Mouse (Mus musculus): Measurements from ENCODE around the gene Mrpl47. TPM values are rescaled to one million over a fixed set of nuclear protein-coding genes. Genes with fewer than 3 reads are reported as not detected.
A peak's percentile ranks its signal among the peaks of the same experiment; 100 is the strongest.

The Mrpl47 gene
- polyA plus RNA-seq, 1 experiment from 2014 or later: 41.7 TPM

DNA sequence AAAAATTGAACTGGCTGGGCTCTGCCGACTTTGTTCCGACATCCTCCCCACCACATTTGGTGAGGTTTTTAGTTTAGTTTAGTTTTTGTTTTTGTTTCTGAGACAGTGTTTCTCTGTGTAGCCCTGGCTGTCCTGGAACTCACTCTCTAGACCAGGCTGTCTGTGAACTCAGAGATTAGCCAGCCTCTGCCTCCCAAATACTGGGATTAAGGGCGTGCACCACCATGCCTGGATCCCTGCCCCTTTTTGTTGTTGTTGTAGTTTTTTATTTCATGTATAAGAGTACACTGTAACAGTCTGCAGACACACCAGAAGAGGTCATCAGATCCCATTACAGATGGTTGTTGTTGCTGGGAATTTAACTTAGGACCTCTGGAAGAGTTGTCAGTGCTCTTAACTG, 47.4 kb downstream of the Mrpl47 start:
- Histone ChIP-seq H3K4me2 (ENCODE audit: low read length) (no peak overlapping the region), H3K4me1 (replicated peaks; ENCODE audit: insufficient read depth, low read length) (no peaks in the 10 kb centered on the region), H3K9ac (ENCODE audit: low read depth, low read length) (no peak overlapping the region), H3K27ac (no peak overlapping the region), H3K4me3 (replicated peaks; ENCODE audit: low read depth, low read length) (no peak overlapping the region), H3K9me3 (replicated peaks; ENCODE audit: low read length) (no peaks in the 10 kb centered on the region), H3K36me3 (ENCODE audit: insufficient read depth, low read length) (no peaks in the 10 kb centered on the region), H3K27me3 (ENCODE audit: insufficient read depth, low read length) (no peaks in the 10 kb centered on the region)
- 82% methylated on average over 3 of the region's 3 CpGs for WGBS
- no peak for TF ChIP-seq CTCF (IDR thresholded peaks at IDR 0.05; ENCODE audit: low read depth)
- ATAC-seq (replicated peaks; ENCODE audit: low FRiP score, low read depth) (no peak), DNase-seq (ENCODE audit: low spot score) (no peak)

DNA sequence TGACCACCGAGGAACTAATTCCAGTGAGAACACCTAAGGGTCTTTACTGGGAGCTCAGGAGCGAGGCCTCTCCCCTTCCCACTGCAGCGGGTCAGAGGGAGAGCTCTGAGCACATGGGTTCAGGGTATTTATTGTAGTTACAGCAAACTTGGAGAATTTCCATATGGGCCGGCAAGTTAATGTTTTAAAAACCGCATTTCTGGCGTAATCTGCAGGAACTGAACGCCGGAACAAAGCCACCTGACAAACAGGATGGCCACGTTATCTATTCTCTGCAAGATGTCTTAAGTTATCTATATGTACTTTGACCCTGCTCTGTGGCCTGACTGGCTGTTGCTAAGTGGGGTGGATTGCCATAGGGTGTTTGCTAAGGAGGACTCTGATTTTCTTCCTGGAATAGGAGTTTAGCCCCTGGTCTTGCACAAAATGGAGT, 47.8 kb downstream of the Mrpl47 start:
- Histone ChIP-seq H3K4me3 (replicated peaks; ENCODE audit: low read depth, low read length) (no peak overlapping the region), H3K4me1 (replicated peaks; ENCODE audit: insufficient read depth, low read length) (no peaks in the 10 kb centered on the region), H3K36me3 (ENCODE audit: insufficient read depth, low read length) (no peaks in the 10 kb centered on the region), H3K27ac (no peak overlapping the region), H3K9me3 (replicated peaks; ENCODE audit: low read length) (no peaks in the 10 kb centered on the region), H3K4me2 (ENCODE audit: low read length) (no peak overlapping the region), H3K27me3 (ENCODE audit: insufficient read depth, low read length) (no peaks in the 10 kb centered on the region), H3K9ac (ENCODE audit: low read depth, low read length) (no peak overlapping the region)
- WGBS: 69% methylated on average over 9 of the region's 9 CpGs
- DNase-seq (ENCODE audit: low spot score) (no peak), ATAC-seq (replicated peaks; ENCODE audit: low FRiP score, low read depth) (no peak)
- no peak for TF ChIP-seq CTCF (IDR thresholded peaks at IDR 0.05; ENCODE audit: low read depth)

DNA sequence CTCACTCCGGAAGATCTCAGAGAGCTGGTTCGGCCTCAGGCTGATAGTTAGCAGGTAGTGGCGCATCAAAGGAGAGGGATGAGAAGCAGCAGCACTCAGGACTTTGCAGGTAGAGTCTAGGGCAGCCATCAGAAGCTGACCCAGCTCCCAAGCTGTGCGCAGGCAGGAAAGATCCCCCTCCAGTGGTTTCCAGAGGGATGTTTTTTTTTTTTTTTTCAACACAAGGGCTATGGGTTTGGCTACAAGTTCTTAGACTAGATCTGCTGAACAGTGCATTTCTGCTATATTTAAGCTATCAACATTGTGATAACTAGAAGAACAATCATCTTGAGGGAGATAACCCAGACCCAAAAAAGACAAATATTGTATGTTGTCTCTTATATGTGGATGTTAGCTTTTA, 50.2 kb downstream of the Mrpl47 start:
- Histone ChIP-seq H3K9me3 (replicated peaks; ENCODE audit: low read length) (no peaks in the 10 kb centered on the region), H3K4me2 (ENCODE audit: low read length) (no peak overlapping the region), H3K4me3 (replicated peaks; ENCODE audit: low read depth, low read length) (no peak overlapping the region), H3K9ac (ENCODE audit: low read depth, low read length) (no peak overlapping the region), H3K36me3 (ENCODE audit: insufficient read depth, low read length) (no peaks in the 10 kb centered on the region), H3K27me3 (ENCODE audit: insufficient read depth, low read length) (no peaks in the 10 kb centered on the region), H3K4me1 (replicated peaks; ENCODE audit: insufficient read depth, low read length) (no peaks in the 10 kb centered on the region), H3K27ac (no peak overlapping the region)
- 27% methylated on average over 4 of the region's 4 CpGs for WGBS
- no peak for ATAC-seq (replicated peaks; ENCODE audit: low FRiP score, low read depth)
- DNase-seq (ENCODE audit: low spot score): peak; percentile 2
- TF ChIP-seq CTCF (IDR thresholded peaks at IDR 0.05; ENCODE audit: low read depth): peak; percentile 38; the same call in 1 of the 2 replicates

DNA sequence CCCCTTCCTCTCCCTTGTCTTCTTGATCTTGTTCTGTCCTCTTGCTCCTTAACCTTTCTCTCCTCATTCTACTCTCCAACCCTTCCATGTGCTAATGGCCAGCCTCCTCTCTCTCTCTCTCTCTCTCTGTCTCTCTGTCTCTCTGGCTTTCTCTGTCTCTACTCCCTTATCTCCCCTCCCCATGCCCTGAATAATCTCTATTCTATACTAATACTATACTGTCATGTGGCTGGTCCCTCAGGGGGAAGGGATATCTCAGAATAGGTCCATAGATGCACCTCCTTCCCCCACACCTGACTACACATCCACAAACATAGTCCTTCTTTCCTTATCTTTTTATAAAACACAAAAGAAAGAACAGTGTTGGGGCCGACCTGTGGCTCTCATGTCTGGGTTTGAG, 50.9 kb downstream of the Mrpl47 start:
- 74% methylated on average over 1 of the region's 1 CpGs for WGBS
- DNase-seq (ENCODE audit: low spot score) (no peak), ATAC-seq (replicated peaks; ENCODE audit: low FRiP score, low read depth) (no peak)
- Histone ChIP-seq H3K9ac (ENCODE audit: low read depth, low read length) (no peak overlapping the region), H3K36me3 (ENCODE audit: insufficient read depth, low read length) (no peaks in the 10 kb centered on the region), H3K4me3 (replicated peaks; ENCODE audit: low read depth, low read length) (no peak overlapping the region), H3K4me1 (replicated peaks; ENCODE audit: insufficient read depth, low read length) (no peaks in the 10 kb centered on the region), H3K9me3 (replicated peaks; ENCODE audit: low read length) (no peaks in the 10 kb centered on the region), H3K27me3 (ENCODE audit: insufficient read depth, low read length) (no peaks in the 10 kb centered on the region), H3K4me2 (ENCODE audit: low read length) (no peak overlapping the region), H3K27ac (no peak overlapping the region)
- no peak for TF ChIP-seq CTCF (IDR thresholded peaks at IDR 0.05; ENCODE audit: low read depth)

DNA sequence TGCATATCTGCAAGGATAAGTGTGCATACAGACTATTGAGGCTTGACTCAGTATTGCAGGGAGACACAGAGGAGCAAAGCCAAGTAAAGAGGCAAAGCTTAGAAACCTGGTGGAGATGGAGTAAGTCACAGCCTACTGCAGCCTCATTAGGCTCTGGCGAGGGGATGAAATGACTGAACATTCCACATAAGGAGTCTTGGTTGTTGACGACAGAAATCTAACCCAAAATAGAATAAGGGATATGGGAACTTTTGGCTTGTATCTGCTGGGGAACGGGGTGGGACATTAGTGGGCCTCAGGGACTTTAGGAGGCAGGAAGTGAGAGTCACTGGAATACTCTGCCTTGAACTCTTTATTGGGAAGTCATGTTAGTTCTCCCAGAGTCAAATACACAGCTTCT, 52.8 kb downstream of the Mrpl47 start:
- Histone ChIP-seq H3K4me3 (replicated peaks; ENCODE audit: low read depth, low read length) (no peak overlapping the region), H3K36me3 (ENCODE audit: insufficient read depth, low read length) (no peaks in the 10 kb centered on the region), H3K9ac (ENCODE audit: low read depth, low read length) (no peak overlapping the region), H3K4me2 (ENCODE audit: low read length) (no peak overlapping the region), H3K27ac (no peak overlapping the region), H3K4me1 (replicated peaks; ENCODE audit: insufficient read depth, low read length) (no peaks in the 10 kb centered on the region), H3K9me3 (replicated peaks; ENCODE audit: low read length) (no peaks in the 10 kb centered on the region), H3K27me3 (ENCODE audit: insufficient read depth, low read length) (no peaks in the 10 kb centered on the region)
- DNase-seq (ENCODE audit: low spot score): no peak
- no peak for ATAC-seq (replicated peaks; ENCODE audit: low FRiP score, low read depth)
- no peak for TF ChIP-seq CTCF (IDR thresholded peaks at IDR 0.05; ENCODE audit: low read depth)
- 72% methylated on average over 3 of the region's 3 CpGs for WGBS

DNA sequence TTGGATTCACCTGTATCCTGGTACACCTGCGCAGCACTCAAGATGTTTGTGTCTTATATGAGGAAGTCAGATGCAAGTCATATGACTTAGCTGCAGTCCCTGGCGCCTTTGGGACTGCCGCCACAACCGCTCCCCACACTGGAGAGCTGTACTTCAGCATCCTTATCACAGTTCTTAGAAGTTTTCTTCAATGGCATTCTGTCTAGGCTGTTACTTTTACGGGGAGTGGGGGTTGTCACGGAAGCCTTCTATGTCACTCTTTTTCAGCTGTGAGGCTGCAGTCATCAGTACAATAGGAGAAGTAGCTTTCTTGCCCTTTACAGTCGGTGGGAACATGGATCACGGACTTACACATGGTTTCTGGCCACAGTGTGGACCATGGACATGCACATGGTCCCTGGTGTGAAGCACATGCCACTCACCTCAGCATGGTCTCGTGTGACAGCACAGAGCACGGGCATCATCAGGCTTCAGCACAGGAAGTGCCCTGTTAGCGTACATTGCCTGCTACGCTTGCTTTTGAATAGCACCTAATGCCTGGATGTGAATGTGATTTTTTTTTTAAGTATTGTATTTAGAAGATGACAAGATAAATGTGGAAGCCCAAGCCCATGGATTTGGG, 54.4 kb downstream of the Mrpl47 start:
- no peaks in the 10 kb centered on the region for H3K36me3 ChIP-seq (ENCODE audit: insufficient read depth, low read length)
- DNase-seq (ENCODE audit: low spot score) (no peak), ATAC-seq (replicated peaks; ENCODE audit: low FRiP score, low read depth) (no peak)
- no peak for TF ChIP-seq CTCF (IDR thresholded peaks at IDR 0.05; ENCODE audit: low read depth)
- no peak overlapping the region for H3K9ac ChIP-seq (ENCODE audit: low read depth, low read length)
- no peaks in the 10 kb centered on the region for H3K9me3 ChIP-seq (replicated peaks; ENCODE audit: low read length)
- no peak overlapping the region for H3K4me3 ChIP-seq (replicated peaks; ENCODE audit: low read depth, low read length)
- no peak overlapping the region for H3K4me2 ChIP-seq (ENCODE audit: low read length)
- no peaks in the 10 kb centered on the region for H3K27me3 ChIP-seq (ENCODE audit: insufficient read depth, low read length)
- WGBS: 79% methylated on average over 11 of the region's 12 CpGs
- no peaks in the 10 kb centered on the region for H3K4me1 ChIP-seq (replicated peaks; ENCODE audit: insufficient read depth, low read length)
- H3K27ac ChIP-seq: no peak overlapping the region

DNA sequence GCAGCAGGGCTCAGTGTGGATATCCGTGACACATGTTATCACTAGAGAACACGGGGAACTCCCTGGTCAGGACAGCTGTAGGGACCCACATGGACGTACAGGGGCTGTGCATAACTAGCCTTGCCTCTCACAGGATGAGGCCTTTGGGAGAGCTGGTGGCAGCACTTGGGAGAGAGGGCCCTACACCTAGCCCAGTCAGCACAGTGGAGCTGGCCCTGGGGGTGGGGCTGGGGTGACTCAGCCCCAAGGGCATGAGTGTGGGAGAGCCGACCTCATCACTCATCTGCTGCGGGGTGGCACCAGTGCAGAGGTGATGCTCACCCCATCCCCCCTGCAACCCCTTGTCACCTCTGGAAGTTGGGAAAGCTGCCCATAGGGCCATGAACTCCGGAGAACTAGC, 61.0 kb downstream of the Mrpl47 start:
- WGBS: 66% methylated on average over 6 of the region's 6 CpGs
- TF ChIP-seq CTCF (IDR thresholded peaks at IDR 0.05; ENCODE audit: low read depth): no peak
- no peaks in the 10 kb centered on the region for H3K27me3 ChIP-seq (ENCODE audit: insufficient read depth, low read length)

More for the DNA sequence above, 61.0 kb downstream of the Mrpl47 start:
- DNase-seq (ENCODE audit: low spot score) (no peak), ATAC-seq (replicated peaks; ENCODE audit: low FRiP score, low read depth) (no peak)
- Histone ChIP-seq H3K4me2 (ENCODE audit: low read length) (no peak overlapping the region), H3K27ac (no peak overlapping the region), H3K4me1 (replicated peaks; ENCODE audit: insufficient read depth, low read length) (no peaks in the 10 kb centered on the region), H3K9me3 (replicated peaks; ENCODE audit: low read length) (no peaks in the 10 kb centered on the region), H3K9ac (ENCODE audit: low read depth, low read length) (no peak overlapping the region), H3K36me3 (ENCODE audit: insufficient read depth, low read length) (no peaks in the 10 kb centered on the region), H3K4me3 (replicated peaks; ENCODE audit: low read depth, low read length) (no peak overlapping the region)

Other genes with a start within 250 kb of the Mrpl47 start
- 0.10 TPM in 1 of 2 replicates, not detected in the other for gene Kcnmb3, start 245.4 kb downstream of the Mrpl47 start, polyA plus RNA-seq (2015; fragmentation: Nextera tagmentation; extraction: Ambion mirVana)
- 38.6 and 41.6 TPM in 2 replicates for gene Zfp639, start 227.3 kb downstream of the Mrpl47 start, polyA plus RNA-seq (2015; fragmentation: Nextera tagmentation; extraction: Ambion mirVana)
- gene Mfn1, start 208.1 kb downstream of the Mrpl47 start, polyA plus RNA-seq (2015; fragmentation: Nextera tagmentation; extraction: Ambion mirVana): 32.4 and 34.9 TPM in 2 replicates
- gene Gnb4, start 121.0 kb downstream of the Mrpl47 start, polyA plus RNA-seq (2015; fragmentation: Nextera tagmentation; extraction: Ambion mirVana): 40.0 and 41.0 TPM in 2 replicates
- gene Actl6a, start 31.3 kb downstream of the Mrpl47 start, polyA plus RNA-seq (2015; fragmentation: Nextera tagmentation; extraction: Ambion mirVana): 121 and 134 TPM in 2 replicates
- gene Ndufb5, start 615 bp downstream of the Mrpl47 start, polyA plus RNA-seq (2015; fragmentation: Nextera tagmentation; extraction: Ambion mirVana): 517 and 574 TPM in 2 replicates
- 1.5 and 1.7 TPM in 2 replicates for gene Usp13, start 79.9 kb upstream of the Mrpl47 start, polyA plus RNA-seq (2015; fragmentation: Nextera tagmentation; extraction: Ambion mirVana)